Mouse (Mus musculus) megakaryocyte, embryonic 14.5 days (primary cell): Measurements from ENCODE around the gene Max.

ENCODE experiments used
- FLI1 ChIP-seq: IDR thresholded peaks from 2 replicates; pipeline ENCODE4 v1.6.1; 2012; ENCODE audit warnings: low read length, inconsistent platforms, mixed read lengths
- GATA1 ChIP-seq: IDR thresholded peaks from 3 replicates; pipeline ENCODE4 v1.6.1; 2012; ENCODE audit warnings: mixed read lengths, low read length, inconsistent platforms, borderline replicate concordance

GRCm38 (mm10) chr12:76992891-76993529 lies 31.0 kb upstream of the Max start:
- TF ChIP-seq GATA1 (no peak), FLI1 (no peak)
